Mouse (Mus musculus): ENCODE measurements around the gene Flad1. TPM values are rescaled to one million over a fixed set of nuclear protein-coding genes. Genes with fewer than 3 reads are reported as not detected.

The Flad1 gene
- polyA plus RNA-seq, 1 experiment = 36.1 TPM

DNA sequence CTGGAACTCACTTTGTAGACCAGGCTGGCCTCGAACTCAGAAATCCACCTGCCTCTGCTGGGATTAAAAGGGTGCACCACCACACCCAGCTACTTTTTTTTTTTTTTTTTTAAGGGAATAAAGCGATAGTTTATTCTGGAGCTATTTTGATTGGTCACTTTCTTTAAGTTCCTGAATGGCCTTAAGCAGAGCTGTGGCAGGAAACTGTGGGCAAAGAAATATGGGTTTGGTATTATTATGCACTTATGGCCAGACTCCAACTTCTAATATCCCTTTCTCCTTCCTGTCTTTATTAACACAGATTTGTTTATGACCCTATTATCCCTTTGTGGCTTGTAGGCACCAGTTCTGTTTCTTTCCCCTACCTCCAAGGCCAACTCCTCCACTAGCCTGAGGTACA is 8.8 kb upstream of the Flad1 start:
- WGBS = 25% methylated on average over 2 of the region's 2 CpGs
- H3K4me1 ChIP-seq (ENCODE audit: control insufficient read depth, insufficient read depth, insufficient read length, low read length) = peaks cover 7% of the 10 kb centered on the region
- no peaks in the 10 kb centered on the region for H3K27me3 ChIP-seq (ENCODE audit: control insufficient read depth, insufficient read depth, low read length)
- peaks cover 20% of the 10 kb centered on the region for H3K36me3 ChIP-seq (ENCODE audit: control insufficient read depth, insufficient read depth, low read length)
- H3K4me3 ChIP-seq (ENCODE audit: low read depth, low read length) = no peak overlapping the region
- peak overlapping the region; percentile 64 for H3K27ac ChIP-seq (ENCODE audit: insufficient read depth, low read depth, low read length)
- TF ChIP-seq CTCF (IDR thresholded peaks at IDR 0.05; ENCODE audit: extremely low read depth, insufficient read length, insufficient replicate concordance, low read depth, low read length) (no peak), POLR2A (IDR thresholded peaks at IDR 0.05; ENCODE audit: low read depth, low read length) (no peak)

DNA sequence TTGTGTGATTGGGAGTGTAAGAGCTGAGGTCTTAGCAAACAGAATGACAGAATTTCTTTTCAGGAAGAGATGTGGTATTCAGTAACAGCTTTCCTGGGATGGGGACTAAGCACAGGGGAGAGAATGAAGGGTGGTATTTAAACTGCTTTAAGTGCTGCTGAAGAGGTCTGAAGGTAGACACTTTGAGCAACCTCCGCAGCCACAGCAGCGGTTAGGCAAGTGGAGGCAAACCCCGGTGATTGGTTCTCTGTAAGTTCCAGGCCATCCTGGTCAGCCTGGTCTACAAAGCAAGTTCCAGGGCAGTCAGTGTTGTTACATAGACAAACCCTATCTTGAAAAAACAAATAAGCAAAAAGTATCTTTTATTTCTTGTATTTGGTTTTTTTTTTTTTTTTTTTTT is 8.3 kb upstream of the Flad1 start:
- peak overlapping the region; percentile 90 for H3K27ac ChIP-seq (ENCODE audit: insufficient read depth, low read depth, low read length)
- TF ChIP-seq CTCF (IDR thresholded peaks at IDR 0.05; ENCODE audit: extremely low read depth, insufficient read length, insufficient replicate concordance, low read depth, low read length) (no peak), POLR2A (IDR thresholded peaks at IDR 0.05; ENCODE audit: low read depth, low read length) (no peak)
- peaks cover 7% of the 10 kb centered on the region for H3K4me1 ChIP-seq (ENCODE audit: control insufficient read depth, insufficient read depth, insufficient read length, low read length)
- WGBS = 28% methylated on average over 3 of the region's 3 CpGs
- peak overlapping the region; percentile 72 for H3K4me3 ChIP-seq (ENCODE audit: low read depth, low read length)
- peaks cover 17% of the 10 kb centered on the region for H3K36me3 ChIP-seq (ENCODE audit: control insufficient read depth, insufficient read depth, low read length)
- H3K27me3 ChIP-seq (ENCODE audit: control insufficient read depth, insufficient read depth, low read length) = no peaks in the 10 kb centered on the region

DNA sequence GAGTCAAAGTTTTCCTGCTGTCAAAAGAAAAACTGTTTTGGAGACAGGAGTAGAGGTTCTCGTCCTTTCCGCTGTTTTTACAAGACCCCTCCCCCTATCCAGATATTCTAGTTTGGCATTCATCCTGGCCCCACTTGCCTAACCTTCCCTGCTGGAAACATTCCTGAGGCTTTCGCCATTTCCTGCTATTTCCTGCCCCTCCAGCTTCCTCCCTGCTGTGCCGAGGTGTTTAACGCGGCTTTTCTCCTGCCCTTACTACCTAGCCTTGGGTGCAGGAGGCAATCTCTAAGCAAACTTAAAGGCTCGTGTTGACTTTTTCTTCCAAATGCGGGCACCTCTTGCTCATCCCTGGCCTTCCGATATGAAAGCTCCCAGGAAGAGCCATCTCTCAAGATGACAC is 7.9 kb upstream of the Flad1 start:
- 6% methylated on average over 9 of the region's 9 CpGs for WGBS
- peaks cover 13% of the 10 kb centered on the region for H3K36me3 ChIP-seq (ENCODE audit: control insufficient read depth, insufficient read depth, low read length)
- H3K4me1 ChIP-seq (ENCODE audit: control insufficient read depth, insufficient read depth, insufficient read length, low read length) = peaks cover 5% of the 10 kb centered on the region
- H3K27me3 ChIP-seq (ENCODE audit: control insufficient read depth, insufficient read depth, low read length) = no peaks in the 10 kb centered on the region
- peak overlapping the region; percentile 72 for H3K4me3 ChIP-seq (ENCODE audit: low read depth, low read length)
- peak overlapping the region; percentile 90 for H3K27ac ChIP-seq (ENCODE audit: insufficient read depth, low read depth, low read length)
- TF ChIP-seq CTCF (IDR thresholded peaks at IDR 0.05; ENCODE audit: extremely low read depth, insufficient read length, insufficient replicate concordance, low read depth, low read length) (no peak), POLR2A (IDR thresholded peaks at IDR 0.05; ENCODE audit: low read depth, low read length) (no peak; the same call in 1 of the 2 replicates)

DNA sequence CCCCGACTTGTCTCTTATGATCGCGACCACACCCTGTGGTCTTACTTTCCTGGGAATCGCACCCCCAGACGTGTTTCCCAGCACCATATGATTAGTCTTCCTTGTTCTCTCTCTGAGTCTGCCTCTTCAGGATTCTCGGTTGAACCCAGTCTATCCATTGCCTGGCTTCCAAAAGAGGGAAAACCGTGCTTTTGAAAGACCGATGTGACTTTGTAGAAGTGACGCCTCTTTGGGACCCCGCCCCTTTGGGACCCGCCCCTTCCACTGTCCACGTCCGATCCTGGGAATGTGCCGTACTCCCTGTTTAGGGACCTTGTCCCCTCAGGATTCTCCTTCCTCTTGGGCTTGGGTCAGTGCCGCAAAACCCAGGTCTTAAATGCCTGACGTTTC is 7.2 kb upstream of the Flad1 start:
- TF ChIP-seq CTCF (IDR thresholded peaks at IDR 0.05; ENCODE audit: extremely low read depth, insufficient read length, insufficient replicate concordance, low read depth, low read length) (no peak), POLR2A (IDR thresholded peaks at IDR 0.05; ENCODE audit: low read depth, low read length) (peak; percentile 26; the same call in 1 of the 2 replicates)
- Histone ChIP-seq H3K4me1 (ENCODE audit: control insufficient read depth, insufficient read depth, insufficient read length, low read length) (peaks cover 4% of the 10 kb centered on the region), H3K4me3 (ENCODE audit: low read depth, low read length) (peak overlapping the region; percentile 72), H3K27ac (ENCODE audit: insufficient read depth, low read depth, low read length) (peak overlapping the region; percentile 92), H3K27me3 (ENCODE audit: control insufficient read depth, insufficient read depth, low read length) (no peaks in the 10 kb centered on the region), H3K36me3 (ENCODE audit: control insufficient read depth, insufficient read depth, low read length) (peaks cover 8% of the 10 kb centered on the region)
- WGBS = 0% methylated on average over 16 of the region's 16 CpGs

DNA sequence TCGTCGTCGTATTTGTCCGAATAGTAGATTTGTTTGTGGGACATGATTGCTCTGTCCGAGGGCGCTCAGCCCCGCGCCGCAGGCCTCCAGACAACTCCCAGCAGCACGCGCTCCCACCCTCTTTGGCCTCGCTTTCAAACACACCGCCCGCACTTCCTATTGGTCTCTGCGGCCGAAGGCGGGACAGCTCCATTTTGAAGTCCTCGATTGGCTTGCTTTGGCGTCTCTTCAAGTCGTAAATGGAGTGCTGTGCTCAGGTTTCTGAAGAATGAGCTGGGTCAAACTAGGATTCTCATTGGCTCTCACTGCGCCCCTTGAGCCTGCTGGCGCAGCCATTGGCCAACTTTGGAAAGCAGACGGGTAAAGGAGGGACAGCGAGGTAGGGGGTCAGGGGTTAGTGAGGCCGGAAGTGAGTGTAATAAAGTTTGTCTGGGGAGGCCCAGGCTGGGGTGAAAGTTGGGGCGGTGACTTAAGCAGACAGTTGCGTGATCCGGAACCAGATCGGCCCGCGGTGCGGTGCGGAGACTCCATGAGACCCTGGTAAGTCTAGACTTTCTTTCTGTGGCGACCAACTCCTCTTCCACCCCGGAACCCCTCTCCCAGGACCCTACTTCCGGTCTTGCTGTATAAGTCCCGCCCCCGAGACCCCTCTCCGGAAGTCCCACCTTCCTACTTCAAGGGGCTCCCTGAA is 6.6 kb upstream of the Flad1 start, which contains the start of the genes Cks1b and Shc1:
Gene Cks1b (minus strand): TSS at position 214 of the 691 bp plus-strand sequence.
Gene Shc1 (plus strand): TSS at position 274 of the 691 bp plus-strand sequence.
- H3K27ac ChIP-seq (ENCODE audit: insufficient read depth, low read depth, low read length) = peak within 1 kb of the TSS; percentile 92

DNA sequence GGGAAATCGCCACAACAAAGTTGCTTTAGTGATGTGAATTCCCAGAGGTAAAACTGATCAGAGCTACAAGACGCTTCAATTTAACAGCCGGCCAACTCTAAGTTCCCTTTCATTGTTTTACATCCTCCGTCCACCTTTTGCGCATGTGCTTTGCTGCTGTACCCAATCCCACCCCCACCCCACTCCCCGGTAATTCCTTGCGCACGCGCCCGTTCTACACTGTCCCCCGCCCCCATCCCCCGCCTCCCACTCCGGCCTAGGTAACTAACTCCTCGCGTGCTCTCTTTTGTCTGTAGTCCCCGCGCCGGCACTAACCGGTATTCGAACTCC is 6.1 kb upstream of the Flad1 start:
- Histone ChIP-seq H3K36me3 (ENCODE audit: control insufficient read depth, insufficient read depth, low read length) (no peaks in the 10 kb centered on the region), H3K4me3 (ENCODE audit: low read depth, low read length) (peak overlapping the region; percentile 71), H3K27ac (ENCODE audit: insufficient read depth, low read depth, low read length) (no peak overlapping the region), H3K4me1 (ENCODE audit: control insufficient read depth, insufficient read depth, insufficient read length, low read length) (peaks cover 4% of the 10 kb centered on the region), H3K27me3 (ENCODE audit: control insufficient read depth, insufficient read depth, low read length) (no peaks in the 10 kb centered on the region)
- TF ChIP-seq POLR2A (IDR thresholded peaks at IDR 0.05; ENCODE audit: low read depth, low read length) (no peak), CTCF (IDR thresholded peaks at IDR 0.05; ENCODE audit: extremely low read depth, insufficient read length, insufficient replicate concordance, low read depth, low read length) (no peak)
- under 1% methylated on average over 20 of the region's 20 CpGs for WGBS

More for the DNA sequence above, 6.6 kb upstream of the Flad1 start, which contains the start of the genes Cks1b and Shc1:
- Histone ChIP-seq H3K4me1 (ENCODE audit: control insufficient read depth, insufficient read depth, insufficient read length, low read length) (peaks cover 4% of the 10 kb centered on the region), H3K27me3 (ENCODE audit: control insufficient read depth, insufficient read depth, low read length) (no peaks in the 10 kb centered on the region), H3K36me3 (ENCODE audit: control insufficient read depth, insufficient read depth, low read length) (peaks cover 2% of the 10 kb centered on the region; the same call in 1 of the 2 replicates), H3K4me3 (ENCODE audit: low read depth, low read length) (peak within 1 kb of the TSS; percentile 72)
- TF ChIP-seq POLR2A (IDR thresholded peaks at IDR 0.05; ENCODE audit: low read depth, low read length) = 0 out of 2 replicates have a peak, but pooled peaks have one; percentile 29
- no peak for TF ChIP-seq CTCF (IDR thresholded peaks at IDR 0.05; ENCODE audit: extremely low read depth, insufficient read length, insufficient replicate concordance, low read depth, low read length)
- 1% methylated on average over 39 of the region's 39 CpGs for WGBS

DNA sequence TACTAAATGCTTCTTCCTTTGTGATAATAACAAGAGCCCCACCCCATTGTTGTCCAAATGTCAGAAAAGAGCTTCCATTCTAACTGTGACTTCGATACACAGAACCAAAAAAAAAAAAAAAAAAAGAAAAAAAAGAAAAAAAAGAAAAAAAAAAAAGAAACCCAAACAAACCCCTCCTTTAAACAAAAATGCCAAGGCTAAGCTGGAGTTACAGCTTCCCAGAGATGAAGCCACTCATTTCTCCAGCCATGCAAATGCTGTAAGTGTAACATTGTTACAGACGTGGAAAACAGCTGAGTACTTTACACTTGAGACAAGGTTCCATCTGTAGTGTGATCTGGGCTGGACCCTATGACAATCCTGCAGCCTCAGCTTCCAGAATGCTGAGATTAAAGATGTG is 5.5 kb upstream of the Flad1 start:
- no peaks in the 10 kb centered on the region for H3K27me3 ChIP-seq (ENCODE audit: control insufficient read depth, insufficient read depth, low read length)
- H3K36me3 ChIP-seq (ENCODE audit: control insufficient read depth, insufficient read depth, low read length) = no peaks in the 10 kb centered on the region
- WGBS = 18% methylated on average over 2 of the region's 2 CpGs
- no peak overlapping the region for H3K27ac ChIP-seq (ENCODE audit: insufficient read depth, low read depth, low read length)
- TF ChIP-seq CTCF (IDR thresholded peaks at IDR 0.05; ENCODE audit: extremely low read depth, insufficient read length, insufficient replicate concordance, low read depth, low read length) (no peak), POLR2A (IDR thresholded peaks at IDR 0.05; ENCODE audit: low read depth, low read length) (no peak)
- peaks cover 4% of the 10 kb centered on the region for H3K4me1 ChIP-seq (ENCODE audit: control insufficient read depth, insufficient read depth, insufficient read length, low read length)
- no peak overlapping the region for H3K4me3 ChIP-seq (ENCODE audit: low read depth, low read length)

Measured in small intestine, adult 2 months (tissue).